Mouse (Mus musculus) olfactory bulb, adult 2 months (tissue): ENCODE data around the gene Pofut2. TPM values are rescaled to one million over a fixed set of nuclear protein-coding genes. Genes with fewer than 3 reads are reported as not detected.

Source experiments
- H3K27ac ChIP-seq: fragments of 200-500 bp; 2 replicates; pipeline ENCODE4 v1.5.1; 2012; ENCODE audit warnings: low read depth, low read length; ENCODE audit not compliant: insufficient read depth
- H3K4me1 ChIP-seq: fragments of 200-500 bp; 2 replicates; pipeline ENCODE4 v1.6.1; 2012; ENCODE audit warnings: low read length; ENCODE audit not compliant: control insufficient read depth, insufficient read depth
- H3K4me3 ChIP-seq: fragments of 200-500 bp; 2 replicates; pipeline ENCODE4 v1.5.1; 2012; ENCODE audit warnings: mild to moderate bottlenecking, low read depth, low read length, moderate library complexity; ENCODE audit not compliant: insufficient read depth
- CTCF ChIP-seq: fragments of 200-500 bp; IDR thresholded peaks from 2 replicates; pipeline ENCODE4 v1.5.1; 2012; ENCODE audit warnings: low read depth, mild to moderate bottlenecking, low read length, moderate library complexity; ENCODE audit not compliant: insufficient read depth
- POLR2A ChIP-seq: fragments of 200-500 bp; IDR thresholded peaks from 2 replicates; pipeline ENCODE4 v1.6.1; 2012; ENCODE audit warnings: mild to moderate bottlenecking, low read depth, low read length, moderate library complexity; ENCODE audit not compliant: insufficient read depth
- WGBS: fragments of 180-500 bp; shearing (Covaris S2); methylation state at CpG from one replicate; pipeline ENCODE4 v1.1.7; 2018; 5-methylcytosine and 5-hydroxymethylcytosine counted together
- polyA plus RNA-seq: library from polyadenylated mRNA; stranded (reverse); fragments of >200 nt; gene quantifications from 2 replicates; pipeline ENCODE4 v1.2.4, GENCODE M21; 2012; ENCODE audit warnings: low replicate concordance; ENCODE audit not compliant: missing spikeins, insufficient read depth, insufficient read length

The Pofut2 gene
- polyA plus RNA-seq, 1 experiment: not detected

DNA sequence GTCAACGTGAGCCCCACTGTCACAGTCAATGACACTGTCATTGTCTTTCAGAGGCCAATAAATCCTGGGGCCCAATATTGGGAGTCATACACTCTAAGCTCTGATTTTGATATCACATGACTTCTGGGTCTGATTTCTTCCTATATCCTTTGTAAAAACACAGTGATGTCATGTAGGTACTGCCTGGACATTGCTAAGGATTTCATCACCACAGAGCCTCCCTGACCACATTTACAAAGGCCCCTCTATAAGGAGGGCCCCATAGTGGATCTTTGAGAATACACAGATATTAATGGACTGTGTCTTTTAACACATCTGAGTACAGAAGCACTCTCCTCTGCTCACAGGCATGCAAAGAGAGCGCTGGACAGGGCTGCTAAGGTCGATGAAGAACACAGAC is 16.6 kb upstream of the Pofut2 start:
- WGBS: 86% methylated on average over 3 of the region's 3 CpGs
- H3K27ac ChIP-seq: no peak overlapping the region

DNA sequence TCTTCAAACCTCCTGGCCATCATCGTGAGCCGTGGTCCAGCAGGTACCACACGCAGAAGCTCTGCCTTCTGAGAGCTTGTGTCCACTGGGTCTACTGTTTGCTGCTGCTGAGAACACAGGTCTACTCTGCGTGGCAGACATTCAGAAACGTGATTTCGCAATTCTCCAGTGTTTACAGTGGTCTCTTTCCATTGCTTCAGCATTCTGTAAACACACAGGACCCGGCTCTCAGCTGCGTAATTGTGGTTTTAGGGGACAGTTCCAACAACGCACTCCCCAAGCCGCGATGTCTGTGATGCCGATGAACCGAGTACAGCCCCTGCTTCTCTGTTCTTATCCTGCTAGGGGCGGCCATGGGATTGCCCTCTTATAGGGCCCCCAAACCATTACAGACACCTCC is 16.1 kb upstream of the Pofut2 start:
- TF ChIP-seq POLR2A (no peak), CTCF (no peak)
- Histone ChIP-seq H3K4me3 (no peak overlapping the region), H3K27ac (no peak overlapping the region), H3K4me1 (peaks cover 9% of the 10 kb centered on the region; the same call in 1 of the 2 replicates)
- WGBS: 89% methylated on average over 14 of the region's 14 CpGs

More for the DNA sequence above, 16.6 kb upstream of the Pofut2 start:
- no peak overlapping the region for H3K4me3 ChIP-seq
- TF ChIP-seq POLR2A (no peak), CTCF (no peak)
- H3K4me1 ChIP-seq: peaks cover 11% of the 10 kb centered on the region; the same call in 1 of the 2 replicates

DNA sequence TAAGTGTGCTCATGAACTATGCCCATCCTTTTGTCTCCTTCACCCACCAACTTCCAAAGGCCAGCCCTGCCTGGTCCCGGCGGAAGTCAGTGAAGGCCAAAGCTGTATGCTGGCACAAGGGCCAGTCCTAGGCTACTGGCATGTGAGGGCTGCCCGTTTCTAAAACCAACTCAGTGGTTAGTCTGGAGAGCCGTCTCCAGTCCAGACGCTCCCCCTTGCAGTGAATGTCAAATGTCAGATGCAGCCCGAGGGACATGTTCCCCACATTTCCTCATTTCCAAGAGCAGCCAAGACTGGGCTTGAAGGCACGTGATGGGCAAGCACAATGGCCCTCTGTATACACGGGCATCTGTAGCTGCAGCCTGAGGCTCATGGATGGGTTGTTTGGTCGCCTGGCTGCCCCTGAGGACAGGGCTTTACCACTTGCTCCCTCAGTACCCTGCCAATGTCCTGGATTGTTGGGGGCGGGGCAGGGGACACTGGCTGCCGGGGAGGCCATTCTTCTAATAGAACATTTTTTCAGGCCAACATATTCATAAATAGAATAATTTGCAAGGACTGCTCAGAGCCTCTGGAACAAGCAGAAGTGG is 15.4 kb upstream of the Pofut2 start:
- TF ChIP-seq POLR2A: no peak
- TF ChIP-seq CTCF: no peak
- WGBS: 45% methylated on average over 11 of the region's 11 CpGs
- Histone ChIP-seq H3K4me3 (no peak overlapping the region), H3K4me1 (peaks cover 6% of the 10 kb centered on the region; the same call in 1 of the 2 replicates), H3K27ac (no peak overlapping the region)

- 85% methylated on average over 6 of the region's 6 CpGs for WGBS
- Histone ChIP-seq H3K27ac (no peak overlapping the region), H3K4me1 (peaks cover 6% of the 10 kb centered on the region; the same call in 1 of the 2 replicates), H3K4me3 (no peak overlapping the region)
- TF ChIP-seq POLR2A (no peak), CTCF (no peak)
Observed at GRCm38 (mm10) chr10:77244777-77245176, 14.2 kb upstream of the Pofut2 start.

DNA sequence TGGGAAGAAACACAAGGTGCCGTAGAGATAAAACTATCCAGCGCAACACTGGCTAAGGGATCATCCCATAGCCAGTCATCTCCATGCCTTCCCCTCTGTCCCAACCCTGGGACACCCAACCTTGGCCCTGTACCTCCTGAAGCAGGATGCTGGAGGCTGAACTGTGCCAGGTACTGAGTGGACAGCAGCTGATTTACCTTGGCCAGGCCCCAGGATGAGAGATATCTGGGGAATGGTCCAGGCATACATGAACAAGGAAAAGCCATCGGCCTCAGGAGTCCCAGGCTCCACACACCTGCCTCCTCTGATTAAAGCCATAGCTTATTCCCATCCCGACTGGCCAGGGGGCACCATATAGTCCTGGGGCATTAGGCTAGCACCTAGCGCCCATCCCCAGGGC is 12.0 kb upstream of the Pofut2 start:
- WGBS: 89% methylated on average over 5 of the region's 5 CpGs
- TF ChIP-seq CTCF: no peak
- TF ChIP-seq POLR2A: no peak
- Histone ChIP-seq H3K27ac (no peak overlapping the region), H3K4me1 (peaks cover 16% of the 10 kb centered on the region), H3K4me3 (no peak overlapping the region)

DNA sequence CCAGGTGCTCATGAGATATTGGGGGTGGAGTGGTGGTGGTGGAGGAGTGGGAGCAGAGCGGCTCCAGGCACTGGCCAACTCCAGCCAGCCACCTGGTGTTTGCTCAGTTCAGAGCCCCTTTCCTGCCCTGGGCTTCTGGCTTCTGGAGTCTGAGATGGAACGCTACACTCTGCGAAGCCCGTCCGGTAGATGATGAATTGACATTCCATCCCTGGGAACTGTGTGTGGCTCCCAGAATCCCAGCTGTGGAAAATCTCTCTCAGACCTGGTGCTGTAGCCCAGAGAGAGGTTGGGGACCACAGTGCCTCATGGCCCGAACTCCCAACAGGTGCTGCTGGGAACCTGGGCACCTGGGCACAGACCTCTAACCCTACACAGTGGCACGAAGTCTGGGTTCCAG is 11.3 kb upstream of the Pofut2 start:
- H3K4me3 ChIP-seq: no peak overlapping the region
- H3K27ac ChIP-seq: no peak overlapping the region
- TF ChIP-seq CTCF (no peak), POLR2A (no peak)
- 94% methylated on average over 7 of the region's 7 CpGs for WGBS
- H3K4me1 ChIP-seq: peaks cover 20% of the 10 kb centered on the region

DNA sequence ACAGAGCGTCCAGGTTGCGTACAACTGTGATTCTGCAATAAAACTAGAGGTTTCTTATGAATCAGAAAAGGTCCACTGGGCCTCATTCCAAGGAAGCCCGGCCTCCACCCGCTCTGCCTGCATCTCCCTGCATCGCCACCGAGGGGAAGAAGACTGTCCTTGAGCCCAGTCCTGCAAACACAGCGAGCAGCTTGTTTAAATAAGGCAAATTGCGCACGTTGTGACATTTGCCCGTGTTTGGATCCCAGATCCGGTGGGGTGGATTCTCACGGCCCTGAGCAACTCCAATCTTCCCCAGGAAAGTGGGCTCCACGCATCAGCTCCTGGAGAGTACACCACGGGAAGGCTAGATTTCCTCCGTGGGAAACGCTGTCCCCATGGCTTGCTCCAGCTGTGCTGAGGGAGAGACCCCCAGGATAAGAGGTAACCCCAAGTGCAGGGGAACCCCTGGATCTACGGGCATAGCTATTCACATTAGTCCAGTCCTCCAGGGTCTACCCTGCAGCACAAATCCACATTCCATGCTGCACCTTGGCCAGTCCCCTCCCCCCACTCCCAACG is 7.7 kb upstream of the Pofut2 start:
- TF ChIP-seq POLR2A (no peak), CTCF (no peak)
- peak overlapping the region; percentile 40; the same call in 1 of the 2 replicates for H3K27ac ChIP-seq
- 61% methylated on average over 18 of the region's 18 CpGs for WGBS
- H3K4me3 ChIP-seq: 0 out of 2 replicates have a peak overlapping the region, but pooled peaks have one; percentile 4
- peaks cover 15% of the 10 kb centered on the region for H3K4me1 ChIP-seq

GRCm38 (mm10) chr10:77251784-77252539 is 7.1 kb upstream of the Pofut2 start:
- WGBS: 48% methylated on average over 18 of the region's 18 CpGs
- Histone ChIP-seq H3K27ac (peak overlapping the region; percentile 40; the same call in 1 of the 2 replicates), H3K4me3 (0 out of 2 replicates have a peak overlapping the region, but pooled peaks have one; percentile 4), H3K4me1 (peaks cover 15% of the 10 kb centered on the region)
- TF ChIP-seq CTCF (no peak), POLR2A (no peak)

DNA sequence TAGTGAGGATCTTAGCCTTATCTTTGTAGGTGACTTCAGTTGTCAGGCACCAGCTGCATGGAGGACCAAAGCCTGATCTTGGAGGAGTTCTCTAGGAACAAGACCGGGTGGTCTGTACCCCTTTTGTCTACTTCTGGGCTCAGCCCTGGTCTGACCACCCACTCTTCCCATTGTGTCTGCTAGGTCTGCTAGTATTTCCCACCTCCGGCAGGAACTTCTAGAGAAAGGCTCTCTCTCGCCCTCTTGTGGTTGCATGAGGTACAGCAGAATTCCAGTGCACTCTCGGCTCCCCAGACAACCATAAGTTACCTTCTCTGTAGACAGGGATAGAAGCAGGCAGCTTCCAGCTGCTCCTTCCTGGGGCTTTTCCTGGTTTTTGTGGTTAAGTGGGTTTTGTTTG is 6.2 kb upstream of the Pofut2 start:
- no peak for TF ChIP-seq POLR2A
- TF ChIP-seq CTCF: peak; percentile 53; the same call in 1 of the 2 replicates
- H3K4me1 ChIP-seq: peaks cover 15% of the 10 kb centered on the region
- 1% methylated on average over 4 of the region's 4 CpGs for WGBS
- no peak overlapping the region for H3K4me3 ChIP-seq
- no peak overlapping the region for H3K27ac ChIP-seq
